Mouse (Mus musculus) 3T3-L1 (cell line): ENCODE results near the gene Aifm1.

ENCODE experiments used
- DNase-seq: peaks from one replicate; pipeline ENCODE4 v3.0.0-alpha.2; 2015; ENCODE audit warnings: low read depth, low spot score

The Aifm1 gene

DNA sequence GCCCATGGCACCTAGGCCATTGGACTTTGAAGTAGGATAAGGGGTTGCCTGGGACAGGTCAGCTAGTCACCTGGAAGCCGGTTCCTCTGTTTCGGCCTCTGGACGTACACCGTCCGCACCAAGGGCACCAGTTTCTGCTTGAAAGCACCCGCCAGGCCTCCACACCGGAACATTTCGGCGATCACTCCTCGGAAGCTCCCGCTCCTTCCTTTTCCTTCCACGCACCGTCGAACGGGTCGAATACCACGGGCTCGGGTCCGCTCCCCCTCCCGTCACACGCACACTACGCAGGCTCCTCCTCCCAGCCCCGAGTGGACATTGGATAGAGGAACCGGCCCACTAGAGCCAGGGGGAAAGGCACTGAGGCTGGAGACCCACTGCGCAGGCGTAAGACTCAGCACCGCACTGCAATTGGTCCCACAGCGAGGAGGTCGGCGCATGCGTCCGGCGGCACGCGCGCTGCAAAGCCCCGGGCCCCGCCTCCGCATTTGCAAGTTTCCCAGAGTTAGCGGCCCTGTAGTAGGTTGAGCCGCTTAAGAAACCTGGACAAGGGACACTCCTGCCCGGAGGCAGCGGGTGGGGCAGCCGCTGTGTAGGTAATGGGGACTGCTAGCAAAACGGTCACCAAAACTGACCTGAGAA is at the start of gene Aifm1:
Gene Aifm1, minus strand, starts transcription at position 398 of the 642 bp plus-strand sequence.
- peak; percentile 96 for DNase-seq

DNA sequence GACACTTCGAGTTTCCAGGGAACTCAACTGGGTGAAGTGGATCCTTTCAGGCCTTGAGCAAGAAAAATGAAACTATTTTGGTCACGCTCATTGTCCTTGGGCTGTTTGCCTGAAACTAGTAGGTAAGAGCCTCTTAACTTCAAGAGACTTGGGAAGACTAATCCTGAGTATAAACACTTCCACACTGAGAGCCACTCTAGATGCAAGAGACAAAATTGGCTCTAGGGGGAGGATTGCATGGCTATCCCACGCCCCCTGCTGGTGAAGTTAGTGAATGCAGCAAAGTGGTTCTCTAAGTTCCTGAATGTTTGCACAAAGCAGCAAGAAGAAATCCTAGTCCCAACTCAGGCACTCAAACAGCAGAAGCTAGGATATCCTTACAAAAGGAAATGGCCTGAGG is 18.8 kb upstream of the Aifm1 start:
- peak; percentile 80 for DNase-seq

DNA sequence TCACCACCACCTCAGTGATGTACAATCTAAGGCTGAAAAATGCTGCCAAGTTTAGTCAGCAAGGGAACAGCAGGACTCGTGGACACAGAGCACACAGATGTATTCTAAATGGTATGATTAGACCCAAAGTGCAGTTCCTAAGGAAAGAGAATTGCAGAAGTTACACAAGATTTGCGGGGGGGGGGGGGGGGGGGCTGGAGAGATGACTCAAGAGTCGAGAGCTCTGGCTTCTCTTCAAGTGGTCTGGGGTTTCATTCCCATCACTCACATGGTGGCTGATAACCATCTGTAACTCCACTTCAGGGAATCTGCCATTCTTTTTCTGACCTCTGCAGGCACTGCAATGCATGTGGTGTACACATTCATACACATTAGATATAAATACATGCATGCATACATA is 13.1 kb upstream of the Aifm1 start:
- peak; percentile 11 for DNase-seq

DNA sequence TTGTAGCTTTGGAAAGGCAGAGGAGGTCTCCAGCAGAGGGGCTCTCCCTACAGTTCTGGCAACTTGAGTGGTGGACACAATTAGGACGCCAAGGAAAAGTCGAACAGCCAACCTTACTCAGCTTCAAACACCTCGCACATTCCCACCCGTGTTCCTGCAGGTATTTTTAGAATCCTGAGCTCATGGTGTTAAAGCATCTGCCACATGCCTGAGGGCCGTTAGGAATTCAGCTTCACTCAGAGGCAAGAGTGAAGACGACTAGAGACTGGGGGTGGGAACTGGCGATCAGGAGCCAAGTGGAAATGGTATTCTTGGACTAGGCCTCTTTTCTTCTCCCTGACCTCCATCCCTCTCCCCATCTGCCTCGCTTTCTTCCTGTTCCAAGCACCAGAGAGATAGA is 12.5 kb upstream of the Aifm1 start:
- peak; percentile 25 for DNase-seq

DNA sequence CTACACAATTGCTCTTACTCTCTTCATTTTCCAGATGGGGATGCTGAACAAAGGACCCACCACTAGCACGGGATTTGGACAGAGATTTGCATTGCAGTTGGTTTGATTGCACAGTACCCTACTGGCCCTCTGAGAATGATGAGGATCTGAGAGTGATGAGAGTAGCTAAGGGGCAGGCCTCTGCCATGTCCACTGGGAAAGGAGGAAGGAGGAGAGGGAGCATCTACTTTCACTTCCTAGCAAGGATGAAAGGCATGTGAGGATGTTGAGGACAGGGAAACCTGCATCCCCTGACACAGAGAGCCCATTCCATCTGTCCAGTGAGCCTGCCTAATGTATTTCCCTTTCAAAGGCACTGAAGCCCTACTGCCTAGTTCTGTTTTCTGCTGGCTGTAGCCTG is 12.0 kb upstream of the Aifm1 start:
- no peak for DNase-seq

DNA sequence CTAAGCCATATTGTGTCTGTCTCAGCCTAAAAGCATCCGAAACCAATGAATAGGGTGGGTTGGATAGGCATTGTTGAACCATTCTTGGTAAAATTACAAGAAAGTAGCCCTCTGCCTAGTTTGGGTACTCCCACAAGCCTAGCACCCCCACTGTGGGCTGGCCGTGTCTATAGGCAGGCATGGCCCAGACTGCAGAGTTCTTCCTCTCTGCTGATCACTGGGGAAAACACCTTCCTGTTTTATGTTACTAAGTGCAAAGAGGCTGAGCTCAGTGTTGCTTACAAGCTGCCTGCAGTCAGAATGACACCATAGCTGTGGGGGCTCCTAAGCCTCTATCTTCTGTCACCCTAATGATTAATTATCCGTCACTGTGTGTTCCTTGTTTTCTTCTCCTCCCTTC is 10.1 kb upstream of the Aifm1 start:
- DNase-seq, result no peak

DNA sequence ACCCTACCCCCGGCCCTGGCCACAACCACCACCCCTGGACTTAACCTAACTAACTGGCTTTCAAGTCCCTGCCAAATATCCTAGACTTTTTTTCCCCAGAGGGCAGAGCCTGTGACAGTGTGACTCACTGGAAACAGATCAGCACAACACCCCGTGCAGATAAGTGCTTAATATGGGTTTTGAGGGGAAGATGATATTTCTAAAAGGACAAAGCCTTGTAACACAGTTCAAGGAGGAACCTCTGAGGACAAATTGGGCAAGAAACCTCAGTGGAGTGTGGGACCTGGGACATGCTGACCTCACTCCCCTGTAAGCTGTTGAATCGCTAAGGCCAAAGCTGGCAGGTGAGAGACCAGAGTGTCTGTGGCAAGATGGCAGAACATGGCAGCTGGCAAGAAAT is 8.3 kb upstream of the Aifm1 start:
- DNase-seq, result peak; percentile 18

DNA sequence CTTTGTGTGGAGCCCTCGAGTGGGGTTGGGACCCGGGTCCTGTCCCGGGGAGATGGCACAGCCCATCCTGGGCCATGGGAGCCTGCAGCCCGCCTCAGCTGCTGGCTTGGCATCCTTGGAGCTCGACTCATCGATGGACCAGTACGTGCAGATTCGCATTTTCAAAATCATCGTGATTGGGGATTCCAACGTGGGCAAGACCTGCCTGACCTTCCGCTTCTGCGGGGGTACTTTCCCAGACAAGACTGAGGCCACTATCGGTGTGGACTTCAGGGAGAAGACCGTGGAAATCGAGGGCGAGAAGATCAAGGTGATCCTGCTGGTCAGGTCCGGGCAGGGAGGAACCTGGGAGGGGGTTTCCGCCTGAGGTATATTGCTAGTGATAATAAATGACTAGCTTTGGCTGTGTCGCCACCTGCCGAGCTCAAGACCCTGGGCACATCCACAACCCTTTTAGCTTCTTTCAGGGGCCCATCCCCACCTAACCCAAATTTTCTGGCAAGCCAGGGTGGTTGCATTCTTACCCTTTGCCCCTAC is 6.3 kb upstream of the Aifm1 start:
- no peak for DNase-seq

DNA sequence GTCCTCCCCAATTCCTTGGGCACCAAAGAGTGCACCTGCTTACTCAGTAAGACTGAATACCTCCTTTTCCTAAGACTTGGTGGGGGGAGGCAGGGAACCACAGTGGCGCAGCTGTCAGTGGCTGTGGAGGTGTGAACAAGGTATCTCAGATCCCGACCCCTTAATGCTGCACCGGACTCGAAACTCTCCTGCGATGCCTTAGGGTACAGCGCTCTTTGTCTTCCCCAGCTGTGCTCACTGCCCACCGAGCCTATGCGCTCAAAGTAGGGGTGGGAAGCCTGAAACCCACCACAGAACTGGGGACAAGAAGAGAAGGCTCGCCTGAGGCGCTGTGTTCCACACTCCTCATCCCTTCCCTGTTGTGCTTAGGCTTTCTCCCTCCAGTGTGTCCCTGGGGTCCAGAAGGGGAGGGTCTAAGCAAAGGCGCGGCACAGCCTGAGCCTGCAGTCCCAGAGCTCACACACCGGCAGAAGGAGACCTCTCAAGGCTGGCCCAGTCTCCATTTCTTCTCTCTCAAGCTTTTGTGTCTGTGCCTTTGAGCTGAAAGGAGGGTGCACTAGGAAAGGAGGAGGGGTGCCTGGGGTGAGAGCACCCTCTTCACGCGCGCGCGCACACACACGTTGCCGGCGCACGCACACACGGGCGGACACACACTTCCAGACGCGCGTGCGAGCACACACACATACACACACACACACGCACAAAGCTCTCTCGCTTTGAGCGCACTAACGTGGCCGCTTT is 5.6 kb upstream of the Aifm1 start, which contains the start of gene Rab33a:
Gene Rab33a, plus strand, starts transcription at position 478 of the 741 bp plus-strand sequence.
- no peak for DNase-seq

DNA sequence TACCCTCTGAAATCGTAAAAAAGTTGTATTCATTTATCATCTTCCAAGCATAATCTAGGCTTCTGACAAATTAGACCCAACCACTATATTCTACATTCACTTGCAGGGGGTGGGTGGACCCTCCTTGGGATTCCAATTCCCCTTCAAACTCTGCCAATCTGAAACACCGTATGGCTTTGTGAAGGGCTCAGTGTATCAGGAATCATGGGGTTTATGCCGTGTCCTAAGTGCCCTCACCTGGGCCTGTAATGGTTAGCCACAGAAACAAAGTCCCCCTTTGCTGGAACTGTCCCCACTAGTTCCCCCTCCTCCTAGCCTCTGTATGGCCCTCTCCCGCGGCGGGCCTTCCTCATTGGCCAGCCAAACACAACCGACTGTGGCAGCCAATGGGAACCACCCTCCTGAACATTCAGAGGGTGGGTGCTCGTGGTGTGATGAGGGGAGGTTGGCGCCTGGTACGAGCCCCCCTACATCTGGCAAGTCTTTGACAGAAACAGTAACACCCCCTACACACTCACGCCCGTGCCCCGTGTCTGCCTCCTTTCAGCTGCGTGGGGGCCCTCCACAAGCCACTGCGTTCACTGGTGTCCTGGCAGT is 4.9 kb upstream of the Aifm1 start:
- no peak for DNase-seq

DNA sequence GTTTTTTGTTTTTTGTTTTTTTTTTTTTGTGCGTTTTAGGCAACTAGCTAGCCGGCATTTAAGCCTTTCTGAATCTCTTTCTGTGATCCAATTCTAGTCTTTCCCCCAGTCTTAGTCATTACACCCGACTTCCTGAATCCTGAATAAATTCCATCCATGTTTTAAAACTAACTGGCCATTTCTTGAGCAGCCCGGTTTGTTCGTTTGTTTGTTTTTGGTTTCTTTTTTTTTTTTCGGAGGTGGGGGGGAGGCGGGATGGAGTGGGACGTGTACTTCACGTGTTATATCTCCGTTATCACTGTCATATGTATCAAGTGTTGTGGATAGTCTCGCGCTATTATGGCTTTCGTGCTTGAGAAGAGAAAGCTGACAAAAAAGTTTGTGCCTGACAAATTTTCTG is 461 bp upstream of the Aifm1 start:
- DNase-seq, result peak; percentile 78

DNA sequence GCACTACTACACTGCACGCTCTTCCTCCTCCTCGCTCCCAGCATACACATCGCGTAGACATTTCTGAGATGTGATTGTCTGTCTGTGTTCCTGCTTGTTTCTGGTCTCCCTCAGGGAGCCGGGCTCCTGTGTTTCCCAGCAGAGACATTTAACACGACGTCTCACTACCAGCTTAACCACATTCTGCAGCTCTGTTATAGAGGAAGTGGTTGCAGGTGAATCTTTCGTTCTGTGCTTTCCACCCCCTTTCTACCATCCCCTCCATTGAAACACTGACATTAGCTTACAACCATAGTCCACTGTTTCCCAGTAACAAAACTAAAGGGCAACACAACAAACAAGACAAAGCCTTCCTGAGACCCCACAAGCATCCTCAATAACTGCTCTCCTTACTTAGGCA is 19.6 kb downstream of the Aifm1 start:
- no peak for DNase-seq

DNA sequence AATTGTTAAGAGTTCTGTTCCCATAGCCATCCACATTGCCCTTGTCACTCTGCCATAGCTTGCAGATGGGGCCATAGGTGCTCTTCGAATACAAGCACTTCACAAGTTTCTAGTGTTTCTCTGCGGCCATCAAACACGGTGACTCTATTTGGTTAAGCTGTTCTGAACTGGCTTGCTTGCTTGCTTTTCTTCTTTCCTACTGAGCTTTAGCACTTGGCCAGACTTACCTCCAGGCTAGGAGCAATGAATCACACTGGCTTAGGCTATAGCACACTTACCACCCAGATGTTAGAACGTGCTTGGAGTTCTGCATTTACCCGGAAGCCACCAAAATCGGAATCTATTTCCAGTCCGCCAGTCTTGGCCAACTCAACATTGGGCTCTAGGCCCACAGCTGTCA is 31.7 kb downstream of the Aifm1 start:
- no peak for DNase-seq

DNA sequence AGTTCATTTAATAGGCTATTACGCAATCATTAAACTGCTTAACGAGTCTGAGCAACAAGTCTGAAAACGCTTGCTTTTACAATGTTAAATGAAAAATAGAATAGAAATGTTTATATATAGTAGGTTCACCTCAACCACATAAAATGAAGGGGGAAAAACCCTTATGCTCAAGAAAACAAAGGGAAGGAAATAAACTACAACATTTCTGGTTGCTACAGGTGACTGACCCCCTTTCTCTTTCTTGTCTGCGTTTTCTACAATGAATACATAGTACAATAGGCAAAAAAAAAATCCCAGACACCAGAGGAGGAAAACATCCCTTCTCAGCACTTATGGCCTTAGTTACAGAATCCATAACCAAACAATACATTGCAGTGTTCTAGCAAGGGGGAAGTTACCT is 32.3 kb downstream of the Aifm1 start:
- no peak for DNase-seq

DNA sequence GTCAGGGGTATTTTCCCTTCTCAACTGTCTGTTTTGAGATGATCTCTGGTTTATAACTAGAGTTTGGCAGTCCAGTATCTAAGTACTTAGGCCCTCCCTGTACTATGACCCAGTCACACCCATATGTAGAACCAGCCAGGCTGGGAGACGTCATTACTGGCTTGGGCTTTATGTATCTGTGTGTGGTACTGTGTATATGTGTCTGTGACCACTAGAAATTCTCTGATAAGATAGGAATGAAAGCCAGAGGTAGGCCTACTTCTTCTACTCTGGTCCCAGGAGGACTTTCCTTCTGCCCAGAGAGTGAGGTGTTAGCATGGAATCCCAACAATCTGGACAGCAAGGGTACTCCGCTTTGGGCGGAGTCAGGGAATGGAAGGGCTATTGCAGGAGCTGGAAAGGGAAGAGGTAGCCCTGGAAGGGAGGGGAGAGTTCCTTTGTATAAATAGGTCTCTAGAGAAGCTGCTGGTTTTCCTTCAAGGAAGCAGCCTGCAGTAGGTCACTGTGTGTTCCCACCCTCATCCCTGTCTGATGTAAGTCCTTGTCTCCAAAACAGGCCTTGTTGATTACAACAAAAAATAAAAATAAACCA is 45.9 kb downstream of the Aifm1 start:
- DNase-seq, result peak; percentile 84

DNA sequence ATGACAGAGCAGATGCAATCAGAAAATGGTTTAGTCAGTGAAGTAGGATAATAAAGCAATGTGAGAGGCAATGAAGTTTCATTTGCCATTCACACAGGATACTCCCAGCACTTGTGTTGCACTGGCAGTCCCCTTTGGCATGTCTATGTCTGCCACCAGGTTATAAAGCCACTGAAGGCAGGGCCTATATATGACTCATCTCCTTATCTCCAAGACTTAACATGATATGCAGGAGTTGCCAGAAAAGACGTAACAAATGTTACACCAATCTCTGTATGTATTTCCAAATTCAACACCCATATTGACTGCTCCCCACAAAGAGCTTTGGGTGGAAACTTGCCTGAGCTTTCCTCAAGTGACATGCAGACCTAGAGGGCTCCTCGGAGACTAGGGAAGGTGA is 47.2 kb downstream of the Aifm1 start:
- DNase-seq, result peak; percentile 44

DNA sequence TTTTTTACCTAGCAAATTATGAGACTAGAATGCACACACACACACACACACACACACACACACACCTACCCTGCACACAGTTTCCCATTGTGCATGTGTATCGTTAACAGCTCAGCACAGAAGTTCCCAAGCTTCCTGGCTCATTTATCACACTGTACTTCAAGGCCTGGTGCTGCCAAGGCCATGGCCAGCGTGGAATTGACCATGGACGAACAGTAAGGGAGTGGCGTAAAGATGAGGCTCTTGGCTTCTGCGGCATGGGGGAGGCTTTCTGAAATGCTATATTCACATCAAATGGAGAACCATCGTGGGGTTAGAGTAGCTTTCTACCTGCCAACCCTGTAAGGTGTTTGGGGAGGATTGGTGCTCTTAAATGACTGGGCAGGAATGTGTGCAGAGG is 48.9 kb downstream of the Aifm1 start:
- no peak for DNase-seq

DNA sequence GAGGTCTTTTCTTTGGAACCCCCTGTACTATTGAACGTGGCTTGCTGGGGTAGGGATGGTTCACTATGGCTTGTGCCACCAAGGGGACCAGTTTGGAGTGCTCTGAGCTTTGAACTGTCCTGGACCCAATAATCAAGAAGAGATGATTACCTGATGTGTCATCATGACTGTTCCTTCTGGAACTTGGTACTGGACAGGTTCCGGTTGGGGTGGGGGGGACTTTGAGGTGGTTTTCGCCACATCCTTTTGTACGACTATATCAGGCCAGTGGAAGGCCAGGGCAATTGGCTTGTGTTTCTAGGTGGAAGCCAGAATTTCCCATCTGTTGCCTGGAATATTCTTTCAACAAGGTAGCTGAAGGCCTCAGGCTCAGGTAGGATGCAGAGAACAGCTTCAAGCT is 49.7 kb downstream of the Aifm1 start:
- DNase-seq, result peak; percentile 65

DNA sequence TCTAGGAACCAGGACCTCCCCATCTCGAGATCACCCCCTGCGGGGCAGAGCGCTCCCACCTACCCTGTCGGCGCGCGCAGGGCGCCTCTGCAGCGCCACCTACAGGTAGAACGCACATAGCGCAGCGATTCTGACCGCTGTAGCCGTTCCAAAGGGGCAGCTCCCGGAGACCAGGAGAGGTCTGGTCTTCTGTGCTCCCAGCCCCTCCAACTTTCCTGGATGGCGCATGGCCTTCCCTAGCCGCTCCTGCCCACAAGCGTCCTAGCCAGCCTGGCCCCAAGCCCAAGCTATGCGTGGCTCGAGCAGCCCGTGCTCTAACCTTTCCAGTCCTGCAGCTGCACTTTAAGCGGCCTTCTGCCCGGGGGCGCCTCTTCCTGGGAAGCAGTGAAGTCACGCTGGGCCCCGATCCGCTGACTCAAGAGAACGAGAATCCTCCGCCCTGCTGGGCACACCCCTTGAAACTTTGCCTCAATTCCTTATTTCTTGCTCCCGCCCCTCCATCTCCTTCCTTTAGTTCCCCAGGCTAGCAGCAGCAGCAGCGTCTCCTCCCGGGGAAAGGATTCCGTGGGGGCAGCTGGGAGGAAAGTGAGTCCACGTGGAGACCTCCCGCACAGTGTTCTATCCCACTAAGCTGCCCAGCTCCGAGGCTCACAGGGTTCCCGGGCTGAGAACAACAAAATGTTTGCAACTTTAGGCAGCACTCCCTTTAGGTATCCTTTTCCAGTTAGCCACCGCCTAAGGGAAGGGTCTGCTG is 50.4 kb downstream of the Aifm1 start, which contains the start of gene Elf4:
Gene Elf4, minus strand, starts transcription at position 379 of the 754 bp plus-strand sequence.
- peak; percentile 90 for DNase-seq

DNA sequence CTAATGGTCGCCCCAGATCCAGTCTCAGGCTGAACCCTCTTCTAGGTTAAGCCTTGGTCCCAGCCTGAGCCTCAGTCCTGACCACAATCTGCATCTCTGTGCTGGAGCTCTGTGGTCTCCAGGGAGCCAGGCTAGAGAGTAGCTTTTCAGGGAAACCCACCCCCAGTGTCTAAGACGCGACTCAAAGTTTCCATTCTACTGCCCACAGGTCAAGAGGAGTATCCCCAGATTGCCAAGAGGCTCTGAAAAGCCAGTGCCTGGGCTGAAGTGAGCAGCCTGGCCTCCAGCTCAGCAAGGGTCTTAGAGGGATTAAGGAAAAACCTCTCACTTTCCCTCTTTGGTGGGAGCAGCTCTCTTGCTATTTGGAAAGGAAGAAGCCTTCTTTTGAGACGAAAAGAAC is 51.1 kb downstream of the Aifm1 start:
- peak; percentile 72 for DNase-seq

DNA sequence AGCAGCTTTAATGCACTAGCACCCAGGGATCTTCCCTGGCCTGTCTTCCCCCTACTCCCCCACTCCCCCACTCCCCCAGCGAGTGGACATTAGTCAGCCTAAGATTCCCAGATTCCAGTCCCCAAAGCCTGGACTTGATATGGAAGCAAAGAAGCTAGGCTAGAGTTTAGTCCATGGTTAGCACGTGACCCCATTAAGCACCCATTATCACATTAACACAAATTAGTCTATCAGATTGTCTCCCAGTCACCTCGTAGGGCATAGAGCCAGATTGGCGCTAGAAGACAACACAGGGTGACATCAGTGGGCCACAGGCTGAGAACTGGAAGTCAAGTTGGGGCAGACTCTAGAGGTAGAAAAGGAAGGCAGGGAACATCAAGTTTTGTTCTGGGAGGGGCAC is 52.4 kb downstream of the Aifm1 start:
- no peak for DNase-seq
